ENCODE assay signal across 9 mouse cellular contexts in genomic region chr4:137954926-137955396, GRCm38 (mm10). TPM values are rescaled to one million over a fixed set of nuclear protein-coding genes. Genes with fewer than 3 reads are reported as not detected.
DNase-seq lines count a peak whose midpoint lies in the region; ATAC-seq and TF ChIP-seq lines count a peak whose summit lies in the region.
"Had no signal": no experiment of that assay in that cellular context is flagged by ENCODE, and none has a peak within 500 bp of the region (broad histone marks: within the 10 kb centered on the region; RNA-seq: fewer than 3 reads in every experiment).

No protein-coding gene starts in this region.

- 86% methylated on average over 8 of the region's 8 CpGs for WGBS in forebrain, postnatal 0 days
- WGBS in forebrain, embryonic 15.5 days = 89% methylated on average over 8 of the region's 8 CpGs
- WGBS in liver, embryonic 14.5 days (ENCODE audit: insufficient replicate concordance) = 20% methylated on average over 8 of the region's 8 CpGs
- 84% methylated on average over 8 of the region's 8 CpGs for WGBS in forebrain, embryonic 12.5 days

- no peak overlapping the region for H3K9ac ChIP-seq in forebrain, postnatal 0 days
- H3K9ac ChIP-seq in forebrain, embryonic 15.5 days (replicated peaks) = no peak overlapping the region
- no peak overlapping the region for H3K9ac ChIP-seq in ES-Bruce4 (ENCODE audit: low read depth, poor library complexity, severe bottlenecking)
- H3K9ac ChIP-seq in liver, embryonic 14.5 days (replicated peaks) = no peak overlapping the region
- no peak overlapping the region for H3K9ac ChIP-seq in forebrain, embryonic 12.5 days
- H3K9ac ChIP-seq: hindbrain, embryonic 15.5 days had no signal

- H3K27me3 ChIP-seq in forebrain, postnatal 0 days (ENCODE audit: insufficient read depth, low read length) = no peaks in the 10 kb centered on the region
- no peaks in the 10 kb centered on the region for H3K27me3 ChIP-seq in forebrain, embryonic 15.5 days
- no peaks in the 10 kb centered on the region for H3K27me3 ChIP-seq in ES-Bruce4 (ENCODE audit: control insufficient read depth, insufficient read depth, low read length, poor library complexity, severe bottlenecking)
- H3K27me3 ChIP-seq in liver, embryonic 14.5 days (ENCODE audit: control insufficient read depth, insufficient read depth, low read length) = no peaks in the 10 kb centered on the region
- H3K27me3 ChIP-seq in forebrain, embryonic 12.5 days = no peaks in the 10 kb centered on the region
- H3K27me3 ChIP-seq: hindbrain, embryonic 15.5 days had no signal

- DNase-seq in forebrain, postnatal 0 days = no peak
- DNase-seq in heart, adult 8-10 months (ENCODE audit: low spot score) = peak; percentile 75
- peak; percentile 50 to 73 (median 57) for DNase-seq in liver, embryonic 14.5 days (ENCODE audit: low read depth in 3 of 3, low spot score in 3 of 3)
- DNase-seq in ovary, postnatal 36 days (ENCODE audit: low spot score) = no peak
- no peak for DNase-seq in adrenal gland, adult (ENCODE audit: inconsistent age in 2 of 2, low spot score in 1 of 2)

- TF ChIP-seq CTCF in forebrain, postnatal 0 days (IDR thresholded peaks at IDR 0.05; ENCODE audit: low read depth) = peak; percentile 47
- peak; percentile 26 for TF ChIP-seq CTCF in ES-Bruce4 (IDR thresholded peaks at IDR 0.05; ENCODE audit: low read depth, low read length)
- TF ChIP-seq CTCF in liver, embryonic 14.5 days (IDR thresholded peaks at IDR 0.05; ENCODE audit: low read depth) = peak; percentile 61

- TF ChIP-seq EP300 in ES-Bruce4 (IDR thresholded peaks at IDR 0.05; ENCODE audit: insufficient read depth, low read depth, low read length) = no peak
- TF ChIP-seq EP300 in liver, embryonic 14.5 days (IDR thresholded peaks at IDR 0.05; ENCODE audit: low read depth) = peak; percentile 54

- H3K4me1 ChIP-seq in forebrain, postnatal 0 days (ENCODE audit: insufficient read depth) = no peaks in the 10 kb centered on the region
- H3K4me1 ChIP-seq in forebrain, embryonic 15.5 days = no peaks in the 10 kb centered on the region
- H3K4me1 ChIP-seq in ES-Bruce4 (ENCODE audit: control insufficient read depth, insufficient read depth, low read length) = no peaks in the 10 kb centered on the region
- H3K4me1 ChIP-seq in liver, embryonic 14.5 days (replicated peaks; ENCODE audit: control insufficient read depth in 2 of 2, insufficient read depth in 2 of 2, low read length in 1 of 2) = peaks cover 4 to 5% of the 10 kb centered on the region in 2 experiments
- H3K4me1 ChIP-seq in forebrain, embryonic 12.5 days = no peaks in the 10 kb centered on the region
- H3K4me1 ChIP-seq: hindbrain, embryonic 15.5 days had no signal

- ATAC-seq in forebrain, postnatal 0 days = no peak
- ATAC-seq in forebrain, embryonic 15.5 days (replicated peaks) = no peak
- ATAC-seq in liver, embryonic 14.5 days (ENCODE audit: insufficient read depth) = peak; percentile 83
- ATAC-seq in forebrain, embryonic 12.5 days (ENCODE audit: low FRiP score) = no peak

- peaks cover 44% of the 10 kb centered on the region for H3K36me3 ChIP-seq in forebrain, postnatal 0 days (ENCODE audit: insufficient read depth)
- peaks cover 35% of the 10 kb centered on the region for H3K36me3 ChIP-seq in forebrain, embryonic 15.5 days
- peaks cover 3% of the 10 kb centered on the region; the same call in 1 of the 2 replicates for H3K36me3 ChIP-seq in ES-Bruce4 (ENCODE audit: control insufficient read depth, insufficient read depth, low read length, poor library complexity, severe bottlenecking)
- H3K36me3 ChIP-seq in liver, embryonic 14.5 days (replicated peaks; ENCODE audit: control insufficient read depth, insufficient read depth, low read depth) = peaks cover 3% of the 10 kb centered on the region; the same call in 1 of the 2 replicates
- peaks cover 33% of the 10 kb centered on the region for H3K36me3 ChIP-seq in forebrain, embryonic 12.5 days (replicated peaks)

- TF ChIP-seq POLR2A in ES-Bruce4 (IDR thresholded peaks at IDR 0.05; ENCODE audit: insufficient read depth, low read length) = no peak

- H3K9me3 ChIP-seq in forebrain, postnatal 0 days (ENCODE audit: low read length) = 0 out of 2 replicates have a peak, but pooled peaks cover 3% of the 10 kb centered on the region
- H3K9me3 ChIP-seq in forebrain, embryonic 15.5 days = no peaks in the 10 kb centered on the region
- H3K9me3 ChIP-seq in ES-Bruce4 (replicated peaks; ENCODE audit: control insufficient read depth, insufficient read depth, low read length, poor library complexity, severe bottlenecking) = no peaks in the 10 kb centered on the region
- H3K9me3 ChIP-seq in liver, embryonic 14.5 days (ENCODE audit: control insufficient read depth, low read length) = no peaks in the 10 kb centered on the region
- peaks cover 8% of the 10 kb centered on the region; the same call in 1 of the 2 replicates for H3K9me3 ChIP-seq in forebrain, embryonic 12.5 days
- H3K9me3 ChIP-seq: hindbrain, embryonic 15.5 days had no signal

- no peak overlapping the region for H3K4me3 ChIP-seq in forebrain, postnatal 0 days (ENCODE audit: low read depth, low read length)
- H3K4me3 ChIP-seq in forebrain, embryonic 15.5 days = no peak overlapping the region
- H3K4me3 ChIP-seq in ES-Bruce4 (ENCODE audit: low read depth, low read length) = no peak overlapping the region
- H3K4me3 ChIP-seq in liver, embryonic 14.5 days (ENCODE audit: insufficient read depth in 1 of 2, low read depth in 2 of 2, low read length in 2 of 2) = no peak overlapping the region
- no peak overlapping the region for H3K4me3 ChIP-seq in forebrain, embryonic 12.5 days (replicated peaks)
- H3K4me3 ChIP-seq: hindbrain, embryonic 15.5 days had no signal

- H3K27ac ChIP-seq in forebrain, postnatal 0 days (ENCODE audit: low read depth, low read length) = no peak overlapping the region
- H3K27ac ChIP-seq in forebrain, embryonic 15.5 days (replicated peaks) = no peak overlapping the region
- no peak overlapping the region for H3K27ac ChIP-seq in ES-Bruce4 (ENCODE audit: insufficient read depth, low read length)
- no peak overlapping the region for H3K27ac ChIP-seq in liver, embryonic 14.5 days
- H3K27ac ChIP-seq in forebrain, embryonic 12.5 days = no peak overlapping the region
- H3K27ac ChIP-seq: hindbrain, embryonic 15.5 days had no signal

- no peak overlapping the region for H3K4me2 ChIP-seq in forebrain, postnatal 0 days (ENCODE audit: low read depth)
- no peak overlapping the region for H3K4me2 ChIP-seq in forebrain, embryonic 15.5 days (replicated peaks)
- H3K4me2 ChIP-seq in liver, embryonic 14.5 days (ENCODE audit: low read depth) = no peak overlapping the region
- no peak overlapping the region for H3K4me2 ChIP-seq in forebrain, embryonic 12.5 days
- H3K4me2 ChIP-seq: hindbrain, embryonic 15.5 days had no signal

RNA-seq across cellular contexts. Expression of gene Eif4g3, which starts 37.9 kb away (rescaled TPM):
- 61.9 and 67.0 TPM in 2 replicates for total RNA-seq in forebrain, postnatal 0 days (2014; rRNA removed)
- polyA plus RNA-seq in forebrain, postnatal 0 days (2015; fragmentation: Nextera tagmentation; extraction: Ambion mirVana) = 28.8 and 38.4 TPM in 2 replicates
- 48.6 and 49.7 TPM in 2 replicates for polyA plus RNA-seq in forebrain, embryonic 15.5 days (2015; fragmentation: Nextera tagmentation; extraction: Ambion mirVana)
- 71.7 TPM in 2 replicates for polyA plus RNA-seq in ES-Bruce4 (2011; ENCODE audit: insufficient read depth, insufficient read length, low read depth, missing spikeins)
- total RNA-seq in heart, adult 8-10 months (2022) = 10 to 100 TPM; 36.5 to 42.9 (median 41.0) TPM
- polyA plus RNA-seq in liver, embryonic 14.5 days (2012; rRNA removed) = 9.2 and 15.6 TPM in 2 replicates
- polyA plus RNA-seq in liver, embryonic 14.5 days (2014; fragmentation: Nextera tagmentation; extraction: Ambion mirVana) = 5.2 and 5.6 TPM in 2 replicates
- polyA plus RNA-seq in forebrain, embryonic 12.5 days (2016; fragmentation: Nextera tagmentation; extraction: Ambion mirVana) = 58.0 and 60.5 TPM in 2 replicates

Comparison
In these comparisons a context has a peak if more than half of its experiments do, and no peak if none do; other contexts are left out.
1. DNase-seq: peak in heart, adult 8-10 months (single experiment) and liver, embryonic 14.5 days (3 of 3); none in forebrain, postnatal 0 days (single experiment), ovary, postnatal 36 days (single experiment) and adrenal gland, adult (0 of 2).
2. Peak in every context shown above with its lines, with median percentiles within 50 percentile points of each other: CTCF ChIP-seq.